28 mouse cellular contexts compared by ENCODE assay signal in the genomic region with DNA sequence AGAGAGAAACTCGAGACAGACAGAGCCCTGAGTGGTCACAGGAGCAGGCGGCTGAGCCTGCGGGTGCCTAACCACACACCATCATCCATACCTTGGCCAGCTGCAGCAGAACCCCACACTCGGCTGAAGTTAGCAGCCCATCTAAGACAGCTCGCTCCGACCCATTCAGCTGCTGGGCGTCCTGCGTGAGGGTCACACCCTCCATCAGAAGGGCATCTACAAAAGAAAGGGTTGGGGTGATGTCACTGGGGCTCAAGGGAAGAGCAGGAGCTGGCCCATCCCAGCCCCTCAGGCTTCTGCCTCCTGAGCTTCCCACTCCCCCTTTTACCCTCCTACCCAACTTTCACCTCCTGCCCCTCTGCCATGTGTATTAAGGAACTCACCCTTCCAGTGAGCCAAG. TPM values are rescaled to one million over a fixed set of nuclear protein-coding genes. Genes with fewer than 3 reads are reported as not detected.
DNase-seq lines count a peak whose midpoint lies in the region; ATAC-seq and TF ChIP-seq lines count a peak whose summit lies in the region.
"Had no signal": no experiment of that assay in that cellular context is flagged by ENCODE, and none has a peak within 500 bp of the region (broad histone marks: within the 10 kb centered on the region; RNA-seq: fewer than 3 reads in every experiment).

No protein-coding gene starts in this region.

- DNase-seq in midbrain, embryonic 11.5 days (ENCODE audit: low spot score, missing footprints), result peak; percentile 72
- DNase-seq in R1 (ENCODE audit: low read depth, low spot score), result peak; percentile 76
- DNase-seq in right cerebral cortex, postnatal 36 days (ENCODE audit: low spot score in 2 of 2), result no peak
- DNase-seq in lung, postnatal 10 days, result no peak
- no peak for DNase-seq in Muller cell, postnatal 12 days (ENCODE audit: inconsistent ontology term)
- DNase-seq: adrenal gland, adult 8-10 months; adrenal gland, postnatal 25 days; B cell, adult 2 months; cerebellum, adult 11-12 months; cerebellum, adult 8-10 months; cerebellum, postnatal 10 days; cerebellum, postnatal 36 days; embryo, embryonic 11 days; forebrain, postnatal 0 days; gastrocnemius, adult 2 months; gastrocnemius, postnatal 14 days; heart, adult 11 months had no signal

- WGBS in midbrain, embryonic 11.5 days, result 60% methylated on average over 8 of the region's 8 CpGs
- 65% methylated on average over 8 of the region's 8 CpGs for WGBS in midbrain, embryonic 16.5 days

- no peaks in the 10 kb centered on the region for H3K4me1 ChIP-seq in midbrain, embryonic 11.5 days (ENCODE audit: control insufficient read depth, insufficient read depth, low read length)
- H3K4me1 ChIP-seq in midbrain, embryonic 16.5 days (ENCODE audit: control insufficient read depth, insufficient read depth, low read length), result peaks cover 5% of the 10 kb centered on the region
- H3K4me1 ChIP-seq in ES-Bruce4 (ENCODE audit: control insufficient read depth, insufficient read depth, low read length), result peaks cover 4% of the 10 kb centered on the region

- H3K27ac ChIP-seq in midbrain, embryonic 11.5 days (ENCODE audit: low read depth, low read length), result no peak overlapping the region
- H3K27ac ChIP-seq in midbrain, embryonic 16.5 days (ENCODE audit: low read length), result no peak overlapping the region
- no peak overlapping the region for H3K27ac ChIP-seq in ES-Bruce4 (ENCODE audit: insufficient read depth, low read length)
- H3K27ac ChIP-seq: embryonic facial prominence, embryonic 10.5 days; embryonic facial prominence, embryonic 13.5 days; forebrain, embryonic 13.5 days; gastrocnemius, adult 2 months; hindbrain, embryonic 12.5 days had no signal

- no peak for TF ChIP-seq POLR2A in ES-Bruce4 (IDR thresholded peaks at IDR 0.05; ENCODE audit: insufficient read depth, low read length)

- no peaks in the 10 kb centered on the region for H3K36me3 ChIP-seq in midbrain, embryonic 11.5 days (ENCODE audit: control insufficient read depth, insufficient read depth, low read length)
- H3K36me3 ChIP-seq in midbrain, embryonic 16.5 days (ENCODE audit: control insufficient read depth, insufficient read depth, low read length), result no peaks in the 10 kb centered on the region
- no peaks in the 10 kb centered on the region for H3K36me3 ChIP-seq in ES-Bruce4 (ENCODE audit: control insufficient read depth, insufficient read depth, low read length, poor library complexity, severe bottlenecking)

- H3K9me3 ChIP-seq in midbrain, embryonic 11.5 days (ENCODE audit: control insufficient read depth, low read length), result no peaks in the 10 kb centered on the region
- H3K9me3 ChIP-seq in midbrain, embryonic 16.5 days (replicated peaks; ENCODE audit: control insufficient read depth, low read length, poor library complexity, severe bottlenecking), result no peaks in the 10 kb centered on the region
- no peaks in the 10 kb centered on the region for H3K9me3 ChIP-seq in ES-Bruce4 (replicated peaks; ENCODE audit: control insufficient read depth, insufficient read depth, low read length, poor library complexity, severe bottlenecking)
- H3K9me3 ChIP-seq: embryonic facial prominence, embryonic 10.5 days; embryonic facial prominence, embryonic 13.5 days; forebrain, embryonic 13.5 days; hindbrain, embryonic 12.5 days had no signal

- peak; percentile 50; the same call in 1 of the 2 replicates for TF ChIP-seq EP300 in ES-Bruce4 (IDR thresholded peaks at IDR 0.05; ENCODE audit: insufficient read depth, low read depth, low read length)

- TF ChIP-seq CTCF in ES-Bruce4 (IDR thresholded peaks at IDR 0.05; ENCODE audit: low read depth, low read length), result no peak

- H3K4me3 ChIP-seq in midbrain, embryonic 11.5 days (ENCODE audit: low read depth, low read length), result no peak overlapping the region
- no peak overlapping the region for H3K4me3 ChIP-seq in midbrain, embryonic 16.5 days (ENCODE audit: low read depth, low read length)
- H3K4me3 ChIP-seq in ES-Bruce4 (ENCODE audit: low read depth, low read length), result no peak overlapping the region
- H3K4me3 ChIP-seq: embryonic facial prominence, embryonic 10.5 days; embryonic facial prominence, embryonic 13.5 days; erythroblast, embryonic 14.5 days; forebrain, embryonic 13.5 days; gastrocnemius, adult 2 months; hindbrain, embryonic 12.5 days had no signal

- no peak overlapping the region for H3K4me2 ChIP-seq in midbrain, embryonic 11.5 days
- no peak overlapping the region for H3K4me2 ChIP-seq in midbrain, embryonic 16.5 days (ENCODE audit: low read length)
- H3K4me2 ChIP-seq: embryonic facial prominence, embryonic 13.5 days; forebrain, embryonic 13.5 days; heart, embryonic 11.5 days; hindbrain, embryonic 12.5 days had no signal

- no peaks in the 10 kb centered on the region for H3K27me3 ChIP-seq in midbrain, embryonic 11.5 days (ENCODE audit: control insufficient read depth, insufficient read depth, low read length)
- no peaks in the 10 kb centered on the region for H3K27me3 ChIP-seq in midbrain, embryonic 16.5 days (ENCODE audit: control insufficient read depth, insufficient read depth, low read depth, low read length)
- no peaks in the 10 kb centered on the region for H3K27me3 ChIP-seq in ES-Bruce4 (ENCODE audit: control insufficient read depth, insufficient read depth, low read length, poor library complexity, severe bottlenecking)
- H3K27me3 ChIP-seq: embryonic facial prominence, embryonic 13.5 days; forebrain, embryonic 13.5 days; hindbrain, embryonic 12.5 days had no signal

- ATAC-seq in midbrain, embryonic 11.5 days (ENCODE audit: low FRiP score), result no peak
- no peak for ATAC-seq in midbrain, embryonic 16.5 days
- ATAC-seq: activated CD4-positive, CD25-positive, alpha-beta regulatory T cell, adult 4 months; forebrain, embryonic 13.5 days; forebrain, postnatal 0 days; hindbrain, embryonic 16.5 days; intestine, embryonic 16.5 days had no signal

- H3K9ac ChIP-seq in midbrain, embryonic 11.5 days (ENCODE audit: low read length), result no peak overlapping the region
- H3K9ac ChIP-seq in midbrain, embryonic 16.5 days (ENCODE audit: low read depth, low read length), result no peak overlapping the region
- no peak overlapping the region for H3K9ac ChIP-seq in ES-Bruce4 (ENCODE audit: low read depth, poor library complexity, severe bottlenecking)
- H3K9ac ChIP-seq: embryonic facial prominence, embryonic 13.5 days; forebrain, embryonic 13.5 days; forebrain, postnatal 0 days; hindbrain, embryonic 12.5 days had no signal

RNA-seq across cellular contexts. Expression of gene P3h3, which starts 7.0 kb away (rescaled TPM):
- polyA plus RNA-seq in midbrain, embryonic 11.5 days (2014; fragmentation: Nextera tagmentation; extraction: Ambion mirVana), result 7.8 and 7.9 TPM in 2 replicates
- 13.4 and 15.4 TPM in 2 replicates for polyA plus RNA-seq in midbrain, embryonic 16.5 days (2015; fragmentation: Nextera tagmentation; extraction: Ambion mirVana)
- polyA plus RNA-seq in ES-Bruce4 (2011; ENCODE audit: insufficient read depth, insufficient read length, low read depth, missing spikeins), result 3.1 and 3.6 TPM in 2 replicates
- polyA plus RNA-seq: activated CD4-positive, CD25-positive, alpha-beta regulatory T cell, adult 4 months; erythroblast, embryonic 14.5 days had no signal

RNA-seq across cellular contexts. Expression of gene Gnb3, which starts 10.5 kb away (rescaled TPM):
- polyA plus RNA-seq in midbrain, embryonic 11.5 days (2014; fragmentation: Nextera tagmentation; extraction: Ambion mirVana), result 3.8 TPM in 2 replicates
- 2.3 and 2.4 TPM in 2 replicates for polyA plus RNA-seq in midbrain, embryonic 16.5 days (2015; fragmentation: Nextera tagmentation; extraction: Ambion mirVana)
- polyA plus RNA-seq in ES-Bruce4 (2011; ENCODE audit: insufficient read depth, insufficient read length, low read depth, missing spikeins), result not detected in 2 replicates
- polyA plus RNA-seq: erythroblast, embryonic 14.5 days had no signal

RNA-seq across cellular contexts. Expression of gene Gpr162, which starts 13.2 kb away (rescaled TPM):
- 1.6 and 2.1 TPM in 2 replicates for polyA plus RNA-seq in midbrain, embryonic 11.5 days (2014; fragmentation: Nextera tagmentation; extraction: Ambion mirVana)
- polyA plus RNA-seq in midbrain, embryonic 16.5 days (2015; fragmentation: Nextera tagmentation; extraction: Ambion mirVana), result 36.6 and 40.0 TPM in 2 replicates
- 2.4 and 3.2 TPM in 2 replicates for polyA plus RNA-seq in ES-Bruce4 (2011; ENCODE audit: insufficient read depth, insufficient read length, low read depth, missing spikeins)

RNA-seq across cellular contexts. Expression of gene Cdca3, which starts 21.2 kb away (rescaled TPM):
- polyA plus RNA-seq in midbrain, embryonic 11.5 days (2014; fragmentation: Nextera tagmentation; extraction: Ambion mirVana), result 225 and 244 TPM in 2 replicates
- polyA plus RNA-seq in midbrain, embryonic 16.5 days (2015; fragmentation: Nextera tagmentation; extraction: Ambion mirVana), result 18.2 and 19.5 TPM in 2 replicates
- polyA plus RNA-seq in ES-Bruce4 (2011; ENCODE audit: insufficient read depth, insufficient read length, low read depth, missing spikeins), result 162 and 187 TPM in 2 replicates

RNA-seq across cellular contexts. Expression of gene Usp5, which starts 21.3 kb away (rescaled TPM):
- polyA plus RNA-seq in midbrain, embryonic 11.5 days (2014; fragmentation: Nextera tagmentation; extraction: Ambion mirVana), result 139 and 143 TPM in 2 replicates
- polyA plus RNA-seq in midbrain, embryonic 16.5 days (2015; fragmentation: Nextera tagmentation; extraction: Ambion mirVana), result 220 and 223 TPM in 2 replicates
- 80.9 and 85.2 TPM in 2 replicates for polyA plus RNA-seq in ES-Bruce4 (2011; ENCODE audit: insufficient read depth, insufficient read length, low read depth, missing spikeins)

Comparison
In these comparisons a context has a peak if more than half of its experiments do, and no peak if none do; other contexts are left out.
1. DNase-seq: peak in midbrain, embryonic 11.5 days (single experiment) and R1 (single experiment); none in right cerebral cortex, postnatal 36 days (0 of 2), lung, postnatal 10 days (single experiment) and Muller cell, postnatal 12 days (single experiment).